Mouse (Mus musculus) limb, embryonic 13.5 days (tissue): ENCODE results near the gene Hist1h2bm. TPM values are rescaled to one million over a fixed set of nuclear protein-coding genes. Genes with fewer than 3 reads are reported as not detected.
A peak's percentile ranks its signal among the peaks of the same experiment; 100 is the strongest.
"Not testable (repeated sequence)": the region's sequence is repeated elsewhere in the genome, so short reads cannot be mapped to it uniquely, and the experiment has no call there.

Experiments used
- ATAC-seq: fragments of 200-750 bp; cut with Nextera tagmentation; 2 replicates; pipeline ENCODE4 v1.8.0; 2017; ENCODE audit warnings: low read depth, moderate number of reproducible peaks, moderate TSS enrichment; ENCODE audit not compliant: low FRiP score
- H3K27ac ChIP-seq: fragments of 300-500 bp; sonication (generic); 2 replicates; pipeline ENCODE4 v1.5.1; 2015; ENCODE audit warnings: inconsistent platforms, mild to moderate bottlenecking, moderate library complexity
- H3K27me3 ChIP-seq: fragments of 300-500 bp; sonication (generic); 2 replicates; pipeline ENCODE4 v1.6.1; 2015; ENCODE audit warnings: mild to moderate bottlenecking, inconsistent platforms
- H3K36me3 ChIP-seq: fragments of 300-500 bp; sonication (generic); 2 replicates; pipeline ENCODE4 v1.6.1; 2015; ENCODE audit warnings: inconsistent platforms, mild to moderate bottlenecking, moderate library complexity
- H3K4me1 ChIP-seq: fragments of 300-500 bp; sonication (generic); 2 replicates; pipeline ENCODE4 v1.6.1; 2015; ENCODE audit warnings: inconsistent platforms
- H3K4me2 ChIP-seq: fragments of 300-500 bp; sonication (generic); replicated peaks from 2 replicates; pipeline ENCODE4 v1.6.1; 2015; ENCODE audit warnings: inconsistent platforms, mild to moderate bottlenecking, moderate library complexity
- H3K4me3 ChIP-seq: fragments of 300-500 bp; sonication (generic); 2 replicates; pipeline ENCODE4 v1.5.1; 2015; ENCODE audit warnings: moderate library complexity, mild to moderate bottlenecking, inconsistent platforms
- H3K9ac ChIP-seq: fragments of 300-500 bp; sonication (generic); 2 replicates; pipeline ENCODE4 v1.6.1; 2015; ENCODE audit warnings: mild to moderate bottlenecking, inconsistent platforms
- H3K9me3 ChIP-seq: fragments of 300-500 bp; sonication (generic); 2 replicates; pipeline ENCODE4 v1.6.1; 2016; ENCODE audit warnings: inconsistent platforms
- WGBS: fragments of 180-500 bp; shearing (Covaris S2); methylation state at CpG from one replicate; pipeline ENCODE4 v1.1.7; 2015; 5-methylcytosine and 5-hydroxymethylcytosine counted together
- polyA plus RNA-seq: library from polyadenylated mRNA; unstranded; fragments of >200 nt; fragmentation: Nextera tagmentation; extraction: Ambion mirVana; gene quantifications from 2 replicates; pipeline ENCODE4 v1.2.1, GENCODE M21; 2015

Hist1h2bm gene
- polyA plus RNA-seq, 1 experiment from 2014 or later = 7.8 TPM

GRCm38 (mm10) chr13:21716540-21717391 is 5.1 kb upstream of the Hist1h2bm start:
- peak overlapping the region; percentile 81 for H3K9ac ChIP-seq
- peak overlapping the region; percentile 85 for H3K4me2 ChIP-seq
- H3K27me3 ChIP-seq, H3K9me3 ChIP-seq, ATAC-seq, H3K36me3 ChIP-seq: not testable (repeated sequence)
- H3K4me1 ChIP-seq = peaks cover 35% of the 10 kb centered on the region
- under 1% methylated on average over 14 of the region's 38 CpGs for WGBS
- H3K27ac ChIP-seq = peak overlapping the region; percentile 95
- H3K4me3 ChIP-seq = peak overlapping the region; percentile 51

GRCm38 (mm10) chr13:21717397-21718357 is 4.2 kb upstream of the Hist1h2bm start, which contains the start of gene Hist1h3h:
Gene Hist1h3h (plus strand): TSS chr13:21717659.
- not testable (repeated sequence) for H3K27me3 ChIP-seq, H3K9me3 ChIP-seq, H3K36me3 ChIP-seq
- WGBS = under 1% methylated on average over 30 of the region's 56 CpGs
- peak within 1 kb of the TSS; percentile 51 for H3K4me3 ChIP-seq
- H3K4me2 ChIP-seq = peak within 1 kb of the TSS; percentile 85
- peaks cover 38% of the 10 kb centered on the region for H3K4me1 ChIP-seq
- H3K9ac ChIP-seq = peak within 1 kb of the TSS; percentile 83
- peak within 1 kb of the TSS; percentile 95 for H3K27ac ChIP-seq
- ATAC-seq = peak; percentile 42

GRCm38 (mm10) chr13:21718381-21719080 is 3.3 kb upstream of the Hist1h2bm start:
- H3K9me3 ChIP-seq = no peaks in the 10 kb centered on the region
- peaks cover 42% of the 10 kb centered on the region for H3K4me1 ChIP-seq
- peak overlapping the region; percentile 85 for H3K4me2 ChIP-seq
- peak overlapping the region; percentile 83 for H3K9ac ChIP-seq
- H3K27me3 ChIP-seq = no peaks in the 10 kb centered on the region
- H3K4me3 ChIP-seq = peak overlapping the region; percentile 49
- ATAC-seq = no peak
- WGBS = 56% methylated on average over 4 of the region's 4 CpGs
- H3K27ac ChIP-seq = peak overlapping the region; percentile 89
- no peaks in the 10 kb centered on the region for H3K36me3 ChIP-seq

- WGBS = 2% methylated on average over 24 of the region's 44 CpGs
- ATAC-seq = not testable (repeated sequence)
- H3K4me1 ChIP-seq = peaks cover 34% of the 10 kb centered on the region
These were observed 612 bp upstream of the Hist1h2bm start for GRCm38 (mm10) chr13:21721107-21721756.

GRCm38 (mm10) chr13:21722373-21722925 is 605 bp downstream of the Hist1h2bm start:
- Histone ChIP-seq H3K9ac (peak overlapping the region; percentile 62), H3K4me3 (peak overlapping the region; percentile 45), H3K27ac (peak overlapping the region; percentile 88), H3K4me2 (peak overlapping the region; percentile 66), H3K4me1 (peaks cover 30% of the 10 kb centered on the region), H3K36me3 (no peaks in the 10 kb centered on the region), H3K27me3 (no peaks in the 10 kb centered on the region), H3K9me3 (no peaks in the 10 kb centered on the region)
- no peak; the same call in 1 of the 2 replicates for ATAC-seq
- WGBS = 2% methylated on average over 11 of the region's 11 CpGs

More at GRCm38 (mm10) chr13:21721107-21721756, 612 bp upstream of the Hist1h2bm start:
- H3K9me3 ChIP-seq, H3K36me3 ChIP-seq, H3K27me3 ChIP-seq: not testable (repeated sequence)
- peak overlapping the region; percentile 45 for H3K4me3 ChIP-seq
- H3K9ac ChIP-seq = peak overlapping the region; percentile 63
- peak overlapping the region; percentile 88 for H3K27ac ChIP-seq
- H3K4me2 ChIP-seq = peak overlapping the region; percentile 66

GRCm38 (mm10) chr13:21722993-21723836 is 1.4 kb downstream of the Hist1h2bm start:
- no peak overlapping the region for H3K9ac ChIP-seq
- H3K4me1 ChIP-seq = peaks cover 27% of the 10 kb centered on the region
- no peaks in the 10 kb centered on the region for H3K36me3 ChIP-seq
- no peak for ATAC-seq
- peak overlapping the region; percentile 45; the same call in 1 of the 2 replicates for H3K4me3 ChIP-seq
- H3K9me3 ChIP-seq = no peaks in the 10 kb centered on the region
- 30% methylated on average over 5 of the region's 5 CpGs for WGBS
- H3K27me3 ChIP-seq = no peaks in the 10 kb centered on the region
- H3K4me2 ChIP-seq = peak overlapping the region; percentile 66
- H3K27ac ChIP-seq = peak overlapping the region; percentile 88

GRCm38 (mm10) chr13:21727948-21728572 is 6.2 kb downstream of the Hist1h2bm start:
- H3K9me3 ChIP-seq = no peaks in the 10 kb centered on the region
- no peak overlapping the region for H3K9ac ChIP-seq
- no peak overlapping the region for H3K4me3 ChIP-seq
- no peak overlapping the region for H3K4me2 ChIP-seq
- H3K27me3 ChIP-seq = no peaks in the 10 kb centered on the region
- peaks cover 1% of the 10 kb centered on the region; the same call in 1 of the 2 replicates for H3K4me1 ChIP-seq
- no peak for ATAC-seq
- WGBS = 25% methylated on average over 11 of the region's 11 CpGs
- H3K36me3 ChIP-seq = no peaks in the 10 kb centered on the region
- H3K27ac ChIP-seq = no peak overlapping the region

- Histone ChIP-seq H3K27ac (no peak overlapping the region), H3K4me2 (no peak overlapping the region), H3K4me1 (no peaks in the 10 kb centered on the region), H3K9ac (no peak overlapping the region), H3K36me3 (no peaks in the 10 kb centered on the region), H3K9me3 (no peaks in the 10 kb centered on the region), H3K4me3 (no peak overlapping the region), H3K27me3 (no peaks in the 10 kb centered on the region)
- WGBS = 43% methylated on average over 1 of the region's 1 CpGs
- no peak for ATAC-seq
These were observed 7.7 kb downstream of the Hist1h2bm start for GRCm38 (mm10) chr13:21729544-21729943.

- Histone ChIP-seq H3K4me2 (no peak overlapping the region), H3K4me1 (peaks cover 4% of the 10 kb centered on the region; the same call in 1 of the 2 replicates), H3K4me3 (no peak overlapping the region), H3K9me3 (no peaks in the 10 kb centered on the region), H3K27me3 (no peaks in the 10 kb centered on the region), H3K9ac (no peak overlapping the region), H3K36me3 (no peaks in the 10 kb centered on the region), H3K27ac (peak overlapping the region; percentile 99)
- ATAC-seq = no peak
- 65% methylated on average over 5 of the region's 5 CpGs for WGBS
These were observed 11.6 kb downstream of the Hist1h2bm start for GRCm38 (mm10) chr13:21733466-21733865.
